Mouse (Mus musculus) brain, embryonic 18.5 days (tissue): ENCODE results near the gene Setd1a.
"Not testable (repeated sequence)": the region's sequence is repeated elsewhere in the genome, so short reads cannot be mapped to it uniquely, and the experiment has no call there.

Experiments used
- DNase-seq: peaks from one replicate; pipeline ENCODE4 v3.0.0-alpha.2; 2012; ENCODE audit warnings: low read depth, low spot score

Setd1a gene

DNA sequence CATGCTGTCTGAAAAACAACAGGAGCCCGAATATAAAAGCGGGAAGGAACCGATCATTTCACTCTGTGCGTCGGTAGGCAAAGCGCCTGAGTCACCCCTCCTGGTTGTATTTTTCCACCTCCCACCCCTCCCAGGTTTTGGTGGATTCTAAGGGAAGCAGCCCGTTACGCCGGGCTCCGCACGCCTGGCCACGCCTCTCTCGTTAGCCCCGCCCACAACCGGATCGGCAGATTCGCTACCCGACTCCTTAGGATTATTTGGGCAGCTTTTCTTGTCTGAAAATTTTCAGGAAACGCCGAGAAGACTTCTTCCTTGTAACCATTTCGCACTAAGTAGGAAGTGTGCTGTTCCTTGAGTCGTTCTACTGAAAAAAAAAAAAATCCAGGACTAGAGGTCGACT lies at the start of gene Setd1a:
Gene Setd1a, plus strand, starts transcription at position 245 of the 400 bp plus-strand sequence.
- peak; percentile 78 for DNase-seq

DNA sequence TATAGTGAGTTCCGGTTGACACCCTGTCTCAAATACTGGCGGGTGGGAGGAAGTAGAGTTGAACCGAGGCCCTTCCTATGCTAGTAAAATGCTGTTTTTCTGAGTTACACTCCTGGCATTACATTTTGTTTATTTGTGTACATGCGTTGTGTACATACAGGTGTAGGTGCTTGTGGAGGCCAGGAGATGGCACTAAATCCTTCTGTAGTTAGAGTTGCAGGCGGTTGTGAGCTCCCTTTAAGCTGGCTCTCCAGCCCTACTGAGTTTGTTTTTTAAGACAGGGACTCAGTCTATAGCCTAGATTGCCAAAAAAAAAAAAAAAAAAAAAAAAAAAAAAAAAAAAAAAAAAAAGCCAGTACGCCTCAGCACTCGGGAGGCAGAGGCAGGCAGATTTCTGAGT lies 48.6 kb upstream of the Setd1a start:
- DNase-seq, result no peak

DNA sequence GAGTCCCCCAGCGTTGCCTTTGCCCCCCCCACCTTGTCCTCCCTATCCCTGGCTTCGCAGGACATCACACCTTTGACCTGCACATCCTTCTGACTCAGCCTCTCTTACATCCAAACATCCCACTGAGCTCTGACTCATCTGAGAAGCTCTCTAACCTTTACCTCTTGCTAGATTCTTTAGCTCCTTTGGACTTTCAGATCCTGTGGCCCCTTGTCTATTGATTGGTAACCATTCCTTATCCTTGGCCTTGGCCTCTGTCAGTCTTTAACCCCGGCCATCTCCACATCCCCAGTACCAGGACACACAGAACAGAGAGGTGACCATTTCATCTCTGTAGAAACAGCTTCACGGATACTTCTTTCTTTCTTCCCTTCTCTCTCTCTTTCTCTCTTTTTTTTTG lies 46.3 kb upstream of the Setd1a start:
- DNase-seq, result no peak

DNA sequence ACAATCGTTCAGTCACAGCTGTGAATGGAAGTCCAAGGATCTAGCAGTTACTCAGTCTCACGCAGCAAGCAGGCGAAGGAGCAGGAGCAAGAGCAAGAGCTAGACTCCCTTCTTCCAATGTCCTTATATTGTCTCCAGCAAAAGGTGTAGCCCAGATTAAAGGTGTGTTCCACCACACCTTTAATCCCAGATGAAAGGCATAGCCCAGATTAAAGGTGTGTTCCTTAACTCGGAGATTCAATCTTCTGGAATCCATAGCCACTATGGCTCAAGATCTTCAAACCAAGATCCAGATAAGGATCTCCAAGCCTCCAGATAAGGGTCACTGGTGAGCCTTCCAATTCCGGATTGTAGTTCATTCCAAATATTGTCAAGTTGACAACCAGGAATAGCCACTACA lies 44.4 kb upstream of the Setd1a start, which contains the start of gene Ctf2:
Gene Ctf2, minus strand, starts transcription at position 101 of the 400 bp plus-strand sequence.
- DNase-seq, result not testable (repeated sequence)

DNA sequence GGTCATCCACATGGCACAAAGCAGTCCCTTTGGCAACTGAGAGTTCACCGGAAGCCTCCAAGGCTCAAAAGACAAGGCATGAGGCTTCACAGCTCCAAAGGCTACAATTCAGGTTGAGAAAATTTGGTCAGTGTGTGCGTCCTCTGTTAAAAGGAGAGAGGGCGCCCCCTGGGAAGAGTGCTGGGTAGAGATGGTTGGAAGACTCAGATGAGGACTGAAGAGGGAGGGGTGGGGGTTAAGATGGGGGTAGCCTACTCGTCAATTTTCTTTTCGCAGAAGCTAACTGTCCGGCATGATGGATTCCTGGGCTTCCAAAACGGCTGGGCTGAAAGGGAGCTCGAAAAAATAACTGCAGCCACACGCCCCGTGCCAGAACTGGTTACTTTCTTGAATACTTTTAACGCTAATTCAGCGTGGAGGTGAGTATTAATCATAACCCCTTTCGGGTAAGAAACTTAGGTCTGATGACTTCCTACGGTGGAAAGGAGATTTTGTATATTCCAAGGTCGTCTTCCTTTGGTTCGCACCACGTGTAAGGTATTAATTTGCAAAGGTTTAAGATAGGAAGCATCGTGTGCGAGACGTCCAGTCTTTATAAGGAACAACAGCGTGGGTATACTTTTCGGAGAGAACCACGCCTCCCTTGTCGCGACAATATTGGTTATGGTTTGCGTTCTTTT lies 32.0 kb upstream of the Setd1a start, which contains the start of gene Fbxl19:
Gene Fbxl19, plus strand, starts transcription at position 178 of the 680 bp plus-strand sequence.
- no peak for DNase-seq

DNA sequence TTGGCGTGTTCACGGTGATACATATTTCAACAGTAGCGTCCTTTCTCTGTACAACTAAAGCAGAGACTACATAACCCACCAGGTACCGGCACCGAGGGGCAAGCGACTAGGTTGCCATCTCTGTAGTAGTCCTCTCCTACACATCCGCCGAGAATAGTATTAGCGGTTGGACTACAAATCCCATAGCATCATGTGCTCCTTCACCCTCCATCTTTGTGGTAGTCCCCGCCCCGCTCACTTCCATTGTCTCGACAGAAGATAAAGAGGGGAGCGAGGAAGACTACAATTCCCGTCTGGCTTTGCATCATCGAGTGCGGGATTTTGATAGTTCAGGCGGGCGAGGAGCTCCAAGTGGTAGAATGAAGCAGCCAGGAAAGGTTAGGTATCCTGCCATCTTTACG lies 31.2 kb upstream of the Setd1a start:
- peak; percentile 100 for DNase-seq

DNA sequence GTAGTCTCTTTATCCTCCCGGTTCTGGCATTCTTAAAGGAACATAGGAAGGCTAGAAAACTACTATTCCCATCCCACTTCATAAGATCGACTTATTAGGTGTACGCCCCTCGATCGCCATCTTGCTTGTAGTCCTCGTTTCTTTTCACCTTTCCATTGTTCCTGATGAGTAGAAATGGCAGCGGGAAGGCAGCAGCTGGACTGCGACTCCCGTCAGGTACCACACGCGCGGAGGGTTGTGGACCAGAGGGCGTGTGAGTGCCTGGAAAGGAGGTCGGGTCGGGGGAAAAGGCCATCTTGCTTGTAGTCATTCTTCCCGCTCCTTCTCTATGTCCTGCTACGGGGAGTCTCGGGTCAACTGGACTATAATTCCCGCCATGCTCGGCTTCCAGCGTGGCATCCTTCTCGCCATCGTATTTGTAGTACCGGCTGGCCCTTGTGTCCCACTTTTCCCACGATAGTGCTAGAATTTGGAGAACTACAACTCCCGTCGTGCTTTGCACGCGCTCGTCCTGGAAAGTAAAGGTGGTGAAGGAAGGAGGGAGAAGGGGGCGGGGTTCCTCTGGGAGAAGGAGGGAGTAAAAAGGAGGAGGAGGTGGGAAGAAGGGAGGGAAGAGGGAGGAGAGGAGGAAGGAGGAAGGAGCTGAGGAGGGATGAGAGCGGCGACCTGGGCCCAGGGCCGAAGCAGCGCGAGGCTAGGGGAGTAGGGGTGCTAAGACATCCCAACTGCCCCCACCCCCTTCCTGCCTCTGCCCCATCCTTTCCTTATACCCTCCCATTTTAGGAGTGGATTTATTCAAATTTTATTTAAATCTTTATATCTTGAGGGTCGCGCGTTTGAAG lies 30.6 kb upstream of the Setd1a start:
- DNase-seq, result peak; percentile 100

DNA sequence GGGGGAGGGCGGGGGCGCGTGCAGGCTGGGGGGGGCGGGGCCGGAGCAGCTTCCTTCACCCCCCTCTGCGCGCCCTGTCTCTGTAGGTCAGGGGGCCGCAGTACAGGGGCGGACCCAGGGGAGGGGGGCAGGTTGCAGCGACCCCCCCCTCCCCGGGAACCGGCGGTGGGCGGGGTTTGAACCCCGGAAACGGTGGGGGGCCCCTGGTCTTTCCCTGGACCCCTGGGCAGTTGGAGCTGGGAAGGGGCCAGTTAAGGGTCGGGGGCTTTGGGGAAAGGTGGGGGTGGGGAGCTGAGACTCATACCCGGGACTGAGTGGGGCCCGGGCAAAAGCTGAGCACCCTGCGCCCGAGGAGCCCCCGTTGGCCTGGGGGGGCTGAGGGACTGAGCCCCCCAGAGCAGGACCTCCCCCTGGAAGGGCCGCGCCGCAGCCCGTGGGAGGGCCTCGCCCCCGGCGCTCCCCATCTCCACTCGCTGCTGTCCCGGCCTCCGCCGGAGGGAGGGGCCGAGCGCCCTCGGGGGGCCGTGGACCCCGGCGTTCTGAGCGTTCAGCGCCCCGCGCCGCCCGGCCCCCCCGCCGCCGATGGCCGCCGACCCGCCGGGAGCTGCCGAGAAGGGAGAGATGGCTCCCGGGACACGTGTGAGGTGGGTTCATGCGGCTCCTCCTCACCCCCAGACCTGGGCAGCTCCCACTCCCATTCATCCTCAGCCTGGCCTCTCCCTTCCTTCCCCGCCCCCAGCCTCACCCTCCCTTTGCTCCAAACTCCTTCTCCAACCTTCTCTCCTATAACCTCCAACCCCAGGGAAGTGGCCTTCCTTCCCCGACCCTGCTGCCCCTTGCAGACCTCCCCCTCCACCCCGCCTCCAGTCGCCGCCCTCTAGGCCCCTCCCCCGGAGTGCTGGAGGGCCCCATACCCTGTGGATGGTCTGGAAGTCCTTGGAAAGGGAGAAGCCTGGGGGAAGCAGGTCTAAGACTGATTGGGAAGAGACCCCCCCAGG lies 29.7 kb upstream of the Setd1a start:
- DNase-seq, result no peak

DNA sequence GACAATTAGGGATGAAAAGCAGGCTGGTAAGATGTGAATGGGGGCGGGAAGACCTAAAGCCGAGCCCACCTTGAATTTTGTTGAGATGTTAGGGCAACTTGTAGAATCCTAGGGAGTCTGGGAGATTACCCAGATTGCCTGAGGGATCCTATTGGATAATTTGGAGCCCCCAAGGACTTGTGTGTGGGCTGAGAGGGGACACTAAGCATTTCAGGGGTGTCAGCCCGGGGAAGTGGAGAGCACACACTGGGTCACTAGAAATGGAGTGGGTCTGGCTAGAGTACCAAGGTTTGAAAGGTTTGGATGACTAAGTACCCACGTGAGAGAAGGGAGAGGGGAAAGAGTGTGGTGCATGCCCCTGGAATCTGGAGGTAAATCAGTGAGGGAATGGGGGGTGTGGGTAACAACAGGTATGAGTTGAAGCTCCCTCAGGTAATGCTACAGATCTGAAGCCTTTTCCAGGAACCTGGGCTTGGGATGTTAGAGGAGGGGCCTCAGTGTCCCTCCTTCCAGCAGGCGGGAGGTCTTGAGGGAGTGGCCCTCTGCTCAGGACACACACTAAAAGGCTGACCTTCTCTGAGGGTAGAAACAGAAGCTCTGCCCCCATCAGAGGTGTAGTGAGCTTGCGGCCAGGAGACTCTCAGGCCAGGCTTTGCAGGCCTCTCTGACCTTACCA lies 28.8 kb upstream of the Setd1a start:
- no peak for DNase-seq

DNA sequence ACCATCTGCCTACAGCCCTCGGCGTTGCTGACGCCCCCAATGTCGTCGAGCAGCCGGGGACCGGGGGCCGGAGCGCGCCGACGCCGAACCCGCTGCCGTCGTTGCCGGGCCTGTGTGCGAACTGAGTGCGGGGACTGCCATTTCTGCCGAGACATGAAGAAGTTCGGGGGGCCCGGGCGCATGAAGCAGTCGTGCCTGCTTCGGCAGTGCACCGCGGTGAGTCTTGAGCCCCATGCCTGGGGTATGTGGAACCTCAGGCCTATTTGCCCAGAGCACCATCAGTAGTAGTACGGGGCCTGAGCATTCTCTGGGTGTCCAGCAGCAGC lies 28.3 kb upstream of the Setd1a start:
- no peak for DNase-seq

DNA sequence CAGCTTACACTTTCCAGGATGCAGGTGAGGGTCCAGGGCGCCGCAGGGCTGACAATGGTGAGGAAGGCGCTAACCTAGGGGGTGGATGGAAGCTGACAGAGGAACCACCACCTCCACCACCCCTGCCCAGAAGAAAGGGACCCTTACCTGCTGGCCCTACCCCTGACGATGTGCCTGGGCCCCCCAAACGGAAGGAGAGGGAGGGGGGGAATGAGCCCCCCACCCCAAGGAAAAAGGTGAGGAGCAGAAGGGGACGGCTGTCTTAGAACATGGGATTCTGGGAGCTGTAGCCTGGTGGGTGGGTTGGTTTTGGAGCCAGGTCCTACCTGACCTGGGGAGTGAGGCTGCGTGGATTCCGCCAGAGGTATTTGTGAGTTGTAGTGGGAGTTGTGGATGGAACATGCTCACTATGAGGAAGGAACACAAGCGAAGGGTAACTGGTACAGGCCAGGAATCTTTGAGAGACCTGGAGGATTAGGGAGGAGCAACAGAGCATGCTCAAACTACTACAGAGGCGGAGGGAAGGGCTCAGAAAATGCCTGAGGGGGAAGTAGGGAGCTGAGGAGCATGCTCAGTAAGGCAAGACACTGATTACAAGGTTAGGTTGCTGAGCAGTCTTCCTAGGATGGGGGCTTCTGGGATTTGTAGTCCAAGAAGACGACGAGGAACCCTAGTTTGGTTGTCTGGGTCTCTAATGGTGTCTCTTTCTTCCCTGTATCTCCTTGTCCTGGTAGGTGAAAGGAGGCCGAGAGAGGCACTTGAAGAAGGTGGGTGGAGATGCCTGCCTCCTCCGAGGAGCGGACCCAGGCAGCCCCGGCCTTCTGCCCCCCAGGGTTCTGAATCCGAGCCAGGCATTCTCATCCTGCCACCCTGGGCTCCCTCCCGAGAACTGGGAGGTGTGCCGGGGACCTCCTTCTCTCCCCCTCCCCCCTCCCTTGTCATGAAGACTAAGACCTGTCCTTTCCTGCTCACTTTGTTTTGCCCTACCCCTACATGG lies 26.0 kb upstream of the Setd1a start:
- no peak for DNase-seq

DNA sequence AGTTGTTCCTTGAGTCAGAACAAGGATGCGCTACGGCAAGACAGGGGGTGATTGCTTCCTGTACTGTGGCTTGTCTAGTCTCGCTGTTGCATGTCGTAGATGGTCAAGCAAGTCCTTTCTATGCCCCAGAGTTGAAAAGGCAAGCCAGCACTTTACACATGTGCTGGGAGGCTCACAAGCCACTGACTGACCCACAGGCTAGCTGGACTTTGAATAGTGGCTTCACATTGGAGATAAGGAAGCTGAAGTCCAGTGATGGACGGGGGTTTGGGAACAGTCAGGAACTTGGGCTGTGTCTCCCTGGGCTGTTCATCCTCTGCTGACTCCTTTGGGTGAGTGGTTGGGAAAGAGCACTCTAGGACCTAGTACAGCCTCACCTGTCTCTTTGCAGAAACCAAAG lies 24.9 kb upstream of the Setd1a start:
- no peak for DNase-seq

DNA sequence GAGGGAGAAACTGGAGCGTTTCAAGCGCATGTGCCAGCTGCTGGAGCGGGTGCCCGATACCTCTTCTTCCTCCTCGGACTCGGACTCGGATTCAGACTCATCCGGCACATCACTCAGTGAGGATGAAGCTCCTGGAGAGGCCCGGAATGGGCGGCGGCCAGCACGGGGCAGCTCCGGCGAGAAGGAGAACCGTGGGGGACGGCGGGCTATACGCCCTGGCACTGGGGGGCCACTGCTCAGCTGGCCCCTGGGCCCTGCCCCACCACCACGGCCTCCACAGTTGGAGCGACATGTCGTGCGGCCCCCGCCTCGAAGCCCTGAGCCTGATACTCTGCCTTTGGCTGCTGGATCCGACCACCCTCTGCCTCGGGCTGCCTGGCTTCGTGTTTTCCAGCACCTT lies 24.4 kb upstream of the Setd1a start:
- DNase-seq, result no peak

DNA sequence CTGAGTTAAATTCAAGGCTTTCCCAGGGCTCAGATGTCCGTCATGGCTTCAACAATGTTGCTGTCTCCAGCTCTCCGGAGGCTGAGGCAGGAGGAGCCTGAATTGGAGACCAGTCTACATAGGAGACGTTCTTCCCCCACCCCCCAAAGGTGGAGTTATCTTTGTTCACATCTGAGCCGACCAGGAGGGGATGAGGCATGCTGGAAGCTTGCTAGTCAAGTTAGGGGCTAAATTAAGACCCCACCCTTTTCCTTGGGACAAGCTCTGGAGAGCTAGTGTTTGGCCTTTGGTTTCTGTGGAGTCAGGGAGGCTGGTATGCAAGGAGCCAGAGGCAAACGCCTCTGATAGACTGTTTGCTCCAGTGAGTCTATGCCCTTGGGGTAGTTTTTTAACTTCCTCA lies 23.3 kb upstream of the Setd1a start:
- DNase-seq, result no peak

DNA sequence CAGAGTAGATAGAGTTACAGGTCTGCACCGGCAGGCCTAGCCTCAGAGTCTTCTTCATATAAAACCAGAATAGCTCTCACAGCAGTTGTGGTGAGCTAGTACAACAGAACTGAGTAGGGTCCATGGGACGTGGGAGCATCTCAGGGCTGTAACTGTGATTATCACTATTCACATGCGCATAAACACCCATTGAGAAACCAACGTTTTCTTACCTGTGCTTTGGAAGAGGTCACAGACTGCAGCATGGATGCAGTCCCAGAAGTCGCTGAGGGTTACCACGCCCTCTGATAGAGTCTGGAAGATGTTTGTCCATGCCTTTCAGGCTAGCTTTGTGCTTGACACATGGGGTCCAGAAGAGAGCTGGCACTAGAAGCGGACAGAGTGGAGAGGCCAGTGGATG lies 22.7 kb upstream of the Setd1a start:
- DNase-seq, result no peak

DNA sequence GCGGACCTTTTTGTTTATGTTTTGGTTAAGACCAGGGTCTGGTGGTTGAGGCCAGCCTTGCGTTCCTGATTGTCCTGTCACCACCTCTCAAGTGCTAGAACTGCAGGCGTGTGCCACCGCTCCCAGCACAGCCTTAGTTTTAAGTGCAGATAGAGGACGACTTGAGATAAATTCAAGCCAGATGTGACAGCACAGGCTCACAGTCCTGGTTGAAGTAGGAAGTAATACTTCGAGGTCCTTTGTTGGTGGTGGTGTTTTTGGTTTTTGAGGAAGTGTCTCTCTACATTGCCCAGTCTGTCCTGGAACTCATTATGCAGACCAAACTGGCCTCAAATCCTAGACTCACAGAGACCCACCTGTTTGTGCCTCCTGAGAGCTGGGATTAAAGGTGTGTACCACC lies 16.8 kb upstream of the Setd1a start:
- DNase-seq, result no peak

DNA sequence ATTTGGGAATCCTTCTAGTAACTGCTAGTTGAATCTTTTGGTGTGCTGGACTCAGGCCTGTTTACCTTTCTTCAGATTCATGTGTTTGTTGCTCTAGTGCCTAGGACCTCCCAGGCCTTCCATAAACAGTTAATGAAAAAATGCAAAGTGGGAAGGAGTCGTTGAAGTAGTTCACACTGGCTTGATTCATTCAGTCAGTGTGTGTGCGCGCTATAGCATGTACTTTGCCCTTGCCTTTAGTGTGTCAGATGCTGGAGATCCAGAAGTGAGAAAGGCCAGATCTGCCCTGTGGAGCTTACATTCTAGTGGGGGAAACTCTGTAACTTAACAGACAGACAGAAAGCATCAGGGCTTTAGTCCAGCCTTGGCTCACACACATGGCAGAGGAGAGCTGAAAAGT lies 16.0 kb upstream of the Setd1a start:
- DNase-seq, result no peak

DNA sequence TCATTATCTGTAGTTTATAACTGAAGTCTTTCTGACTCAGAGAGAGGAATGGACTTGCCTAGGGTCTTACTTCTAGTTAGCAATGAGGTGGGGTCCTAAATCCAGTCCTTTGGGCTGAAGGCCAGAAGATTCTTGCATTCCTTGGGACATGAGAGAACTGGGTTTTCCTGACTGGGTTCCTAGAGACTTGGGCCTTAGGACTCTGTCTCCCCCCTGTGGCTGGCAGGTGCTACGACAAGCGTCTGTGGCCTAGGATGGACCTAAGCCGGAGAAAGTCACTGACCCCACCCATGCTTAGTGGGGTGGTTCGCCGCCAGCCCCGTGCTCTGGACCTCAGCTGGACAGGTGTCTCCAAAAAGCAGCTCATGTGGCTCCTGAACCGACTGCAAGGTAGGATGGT lies 15.4 kb upstream of the Setd1a start:
- DNase-seq, result no peak

DNA sequence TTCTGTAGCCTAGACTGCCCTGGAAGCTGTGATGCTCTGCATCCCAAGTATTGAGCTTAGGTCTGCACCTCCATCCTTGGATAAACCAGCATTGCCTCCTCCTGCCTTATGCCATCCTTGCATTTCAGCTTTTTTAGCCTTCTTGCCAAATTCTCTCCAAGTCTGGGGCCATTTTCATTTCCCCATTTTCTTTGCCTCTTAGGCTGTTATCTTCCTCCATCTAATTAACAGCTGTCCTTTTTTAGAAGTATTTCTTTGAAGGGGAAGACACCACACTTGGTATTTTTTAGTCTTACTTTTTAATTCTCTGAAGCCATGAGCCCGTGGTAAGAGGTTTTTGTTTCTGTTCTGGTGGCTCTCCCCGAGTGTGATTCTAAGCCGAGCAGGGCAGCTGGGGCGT lies 12.8 kb upstream of the Setd1a start:
- DNase-seq, result no peak

DNA sequence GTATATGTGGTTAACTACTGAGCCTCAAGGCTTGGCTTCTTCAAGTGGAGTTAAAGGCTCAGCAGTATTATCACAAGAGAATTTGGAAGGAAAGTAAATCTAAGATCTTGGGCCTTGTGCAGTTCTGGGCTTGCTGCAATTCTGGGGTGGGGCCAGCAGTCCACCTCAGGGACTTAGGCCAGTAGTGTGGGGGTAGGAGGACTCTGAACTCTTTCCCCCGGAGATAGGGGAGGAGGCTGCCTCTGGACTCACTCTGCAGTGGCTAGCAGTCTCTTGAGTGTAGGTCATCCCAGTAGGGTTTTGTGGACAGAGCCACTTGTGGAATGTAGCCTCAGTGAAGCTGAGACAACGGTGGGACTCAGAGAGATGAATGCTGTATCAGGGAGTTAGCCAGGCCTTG lies 10.7 kb upstream of the Setd1a start:
- no peak for DNase-seq
